Mouse (Mus musculus) right cerebral cortex, adult 18-20 months (tissue): Measurements from ENCODE around the gene Pla2g6.

Experiments
- DNase-seq: peaks from one replicate; pipeline ENCODE4 v3.0.0; 2022; ENCODE audit warnings: mixed read lengths

Gene Pla2g6

GRCm38 (mm10) chr15:79328058-79328938 is at the start of gene Pla2g6:
Gene Pla2g6 (minus strand): TSS chr15:79328390.
- DNase-seq = peak; percentile 99

GRCm38 (mm10) chr15:79377681-79378080 is 49.5 kb upstream of the Pla2g6 start:
- peak; percentile 55 for DNase-seq

DNA sequence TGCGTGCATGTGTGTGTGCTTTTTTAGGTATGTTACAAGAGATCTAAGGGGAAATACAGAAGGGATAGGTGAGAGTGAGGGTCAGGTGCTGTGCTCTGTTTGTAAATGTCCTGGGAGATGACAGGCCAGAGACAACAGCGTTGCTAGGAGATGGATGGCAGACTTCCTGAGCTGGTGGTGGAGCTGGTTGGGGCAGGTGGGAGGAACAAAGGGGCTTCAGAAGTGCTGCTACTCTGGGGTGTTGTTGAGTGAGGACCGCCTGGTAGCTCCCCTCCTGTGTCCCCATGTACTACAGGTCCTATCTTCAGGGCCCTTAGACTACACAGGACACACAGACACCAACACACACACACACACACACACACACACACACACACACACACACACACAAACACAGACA is 46.6 kb upstream of the Pla2g6 start:
- no peak for DNase-seq

DNA sequence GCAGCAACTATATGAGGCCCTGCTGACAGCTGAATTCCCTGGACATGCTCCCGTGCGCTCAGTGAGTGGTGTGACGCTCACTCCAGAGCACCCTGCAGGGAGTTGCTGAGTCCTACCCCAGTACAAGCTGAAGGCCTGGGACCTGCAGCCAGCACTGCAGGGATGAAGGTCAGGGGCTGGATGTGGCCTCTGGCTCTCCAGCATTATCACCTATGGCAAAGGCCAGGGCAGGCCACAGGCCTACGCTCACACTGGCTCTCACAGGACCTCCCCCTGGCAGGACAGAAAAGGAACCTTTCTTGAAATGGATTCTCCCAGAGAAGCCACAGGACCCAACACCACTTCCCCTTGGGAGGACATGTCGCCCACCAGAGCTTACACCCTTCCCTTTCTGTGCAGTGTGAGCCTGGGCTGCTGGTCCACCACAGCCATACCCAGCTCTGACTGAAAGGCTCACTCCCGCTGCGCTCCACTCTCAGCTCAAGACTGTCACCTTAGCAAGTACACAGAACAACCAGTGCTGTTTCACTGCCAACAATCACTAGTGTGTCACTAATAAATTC is 42.2 kb upstream of the Pla2g6 start:
- DNase-seq = no peak

DNA sequence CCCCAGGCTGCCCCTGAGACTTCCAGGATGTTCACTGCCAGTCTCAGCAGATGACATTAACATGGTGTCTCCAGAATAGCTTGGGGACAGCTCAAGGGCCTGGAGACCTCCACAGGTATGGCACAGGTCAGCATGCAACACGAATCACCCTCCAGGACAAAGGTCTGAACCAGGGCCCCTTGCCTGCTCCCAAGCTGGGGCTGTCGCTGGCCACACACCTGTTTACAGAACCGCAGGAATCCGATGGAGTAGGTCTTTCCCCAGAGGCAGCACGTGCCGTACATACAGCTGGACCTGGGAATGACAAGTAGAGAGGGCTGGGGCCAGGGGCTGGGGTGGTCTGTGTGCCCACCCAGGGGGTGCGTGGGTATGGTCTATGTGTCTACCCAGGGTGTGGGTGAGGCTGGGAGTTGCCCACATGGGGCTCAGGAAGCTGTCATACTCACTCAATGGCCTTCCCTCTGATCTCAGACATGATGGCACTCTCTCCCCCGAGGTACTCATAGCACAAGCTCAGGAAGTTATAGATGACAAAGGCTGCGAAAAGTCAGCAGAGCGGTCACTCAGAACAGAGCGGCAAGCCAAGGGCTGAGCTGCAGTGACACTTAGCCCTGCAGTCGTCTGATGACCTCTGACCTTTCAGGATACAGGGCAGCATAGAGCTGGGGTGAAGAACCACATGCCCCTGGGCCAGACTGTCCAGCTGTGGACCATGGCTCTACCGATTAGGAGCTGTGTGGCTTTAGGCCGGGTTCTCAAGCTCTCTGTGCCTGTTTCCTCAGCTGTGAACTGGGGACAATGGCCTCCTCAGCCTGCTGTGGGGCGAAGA is 41.5 kb upstream of the Pla2g6 start:
- no peak for DNase-seq

DNA sequence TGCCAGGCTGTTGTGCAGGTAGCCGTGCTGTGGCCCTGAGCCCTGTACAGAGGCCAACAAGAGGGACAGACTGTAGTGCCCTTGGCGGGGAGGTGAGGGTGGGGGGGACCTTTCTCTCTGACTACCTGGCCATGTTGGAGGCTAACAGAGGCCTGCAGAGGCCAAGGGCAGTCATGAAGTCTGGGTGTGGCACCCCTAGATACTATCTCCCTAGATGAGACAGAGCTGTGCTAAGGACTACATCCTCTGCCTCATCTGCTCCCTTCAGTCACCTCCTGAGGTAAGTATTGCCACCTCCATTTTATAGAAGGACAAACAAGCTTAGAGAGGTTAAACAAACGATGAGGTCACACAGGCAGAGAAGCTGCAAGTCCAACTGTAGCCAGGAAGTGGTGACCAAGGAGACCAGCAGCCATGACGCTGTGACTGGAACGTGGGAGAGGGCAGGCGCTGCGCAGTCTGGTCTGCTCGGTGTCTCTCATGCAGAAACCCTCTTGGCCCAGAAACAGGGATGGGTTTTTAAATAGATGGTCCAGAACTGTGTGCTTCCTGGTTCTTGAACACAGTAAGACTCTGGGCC is 40.8 kb upstream of the Pla2g6 start:
- no peak for DNase-seq

DNA sequence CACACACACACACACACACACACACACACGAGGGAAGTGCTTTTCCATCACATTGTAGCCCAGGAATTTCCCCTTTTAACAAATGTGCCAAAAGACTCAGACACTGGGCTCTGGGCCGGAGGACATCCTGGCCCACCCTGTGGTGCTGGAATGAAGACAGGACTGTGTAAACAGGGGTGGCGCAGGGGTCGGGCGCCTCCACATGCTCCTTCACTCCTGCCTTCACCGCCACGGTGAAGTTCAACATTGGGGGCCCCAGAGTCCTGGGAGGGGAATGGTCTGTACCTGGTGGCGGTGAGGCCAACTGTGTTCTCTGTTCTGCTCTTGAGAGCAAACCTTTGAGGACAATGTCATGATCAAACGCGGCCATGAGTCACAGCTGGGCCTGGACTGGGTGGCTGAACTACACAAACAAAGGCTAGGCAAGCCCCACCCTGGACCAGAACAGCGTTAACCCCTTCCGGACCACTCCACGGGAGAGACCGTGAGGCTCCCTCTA is 40.2 kb upstream of the Pla2g6 start:
- no peak for DNase-seq

- no peak for DNase-seq
These were observed 38.2 kb upstream of the Pla2g6 start for GRCm38 (mm10) chr15:79366402-79366801.

GRCm38 (mm10) chr15:79365068-79365467 is 36.9 kb upstream of the Pla2g6 start:
- DNase-seq = no peak

- DNase-seq = no peak
These were observed 35.9 kb upstream of the Pla2g6 start for GRCm38 (mm10) chr15:79364120-79364519.

DNA sequence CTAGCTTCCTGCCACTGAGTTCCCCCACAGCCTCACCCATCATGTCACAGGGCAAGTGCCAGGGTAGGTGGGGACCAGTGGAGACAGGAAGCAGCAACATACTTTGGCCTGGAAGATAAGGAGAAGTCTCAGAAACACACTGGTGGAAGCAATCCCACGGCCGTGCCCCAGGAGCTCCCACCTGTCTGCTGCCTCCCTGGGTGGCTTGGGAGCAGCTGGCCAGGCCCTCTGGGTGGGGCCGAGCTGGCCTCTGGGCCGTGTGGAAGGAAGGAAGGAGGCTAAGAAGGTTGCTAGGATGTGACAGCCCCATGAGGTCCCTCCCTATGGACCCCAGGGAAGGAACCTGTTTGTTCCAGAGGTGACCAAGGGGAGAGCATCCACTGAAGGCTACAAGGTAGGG is 32.8 kb upstream of the Pla2g6 start:
- no peak for DNase-seq

DNA sequence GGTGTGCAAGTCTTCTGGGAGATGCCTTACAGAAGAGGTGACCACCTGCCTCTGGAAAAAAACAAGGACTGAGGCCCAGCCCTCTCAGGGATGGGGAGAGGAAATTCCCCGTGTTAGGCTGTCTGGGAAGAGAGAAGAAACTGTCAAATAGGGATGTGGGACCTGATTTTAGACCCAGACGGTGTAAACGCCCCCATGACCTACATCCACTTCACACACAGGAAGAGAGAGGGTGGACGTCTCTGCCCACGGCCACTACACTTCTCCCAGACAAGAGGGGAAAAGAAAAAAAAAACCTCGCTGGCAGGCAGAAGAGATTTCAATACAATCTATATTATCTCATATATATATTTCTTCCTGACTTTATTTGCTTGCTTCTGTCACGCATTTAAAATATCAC is 32.2 kb upstream of the Pla2g6 start:
- peak; percentile 50 for DNase-seq

GRCm38 (mm10) chr15:79359954-79360353 is 31.8 kb upstream of the Pla2g6 start:
- DNase-seq = no peak

GRCm38 (mm10) chr15:79357974-79358690 is 29.9 kb upstream of the Pla2g6 start:
- DNase-seq = no peak

GRCm38 (mm10) chr15:79357036-79357911 is 29.1 kb upstream of the Pla2g6 start:
- DNase-seq = peak; percentile 67

GRCm38 (mm10) chr15:79356481-79356880 is 28.3 kb upstream of the Pla2g6 start:
- no peak for DNase-seq

- no peak for DNase-seq
These were observed 26.4 kb upstream of the Pla2g6 start for GRCm38 (mm10) chr15:79354619-79355018.

GRCm38 (mm10) chr15:79353690-79354305 is 25.6 kb upstream of the Pla2g6 start:
- no peak for DNase-seq

DNA sequence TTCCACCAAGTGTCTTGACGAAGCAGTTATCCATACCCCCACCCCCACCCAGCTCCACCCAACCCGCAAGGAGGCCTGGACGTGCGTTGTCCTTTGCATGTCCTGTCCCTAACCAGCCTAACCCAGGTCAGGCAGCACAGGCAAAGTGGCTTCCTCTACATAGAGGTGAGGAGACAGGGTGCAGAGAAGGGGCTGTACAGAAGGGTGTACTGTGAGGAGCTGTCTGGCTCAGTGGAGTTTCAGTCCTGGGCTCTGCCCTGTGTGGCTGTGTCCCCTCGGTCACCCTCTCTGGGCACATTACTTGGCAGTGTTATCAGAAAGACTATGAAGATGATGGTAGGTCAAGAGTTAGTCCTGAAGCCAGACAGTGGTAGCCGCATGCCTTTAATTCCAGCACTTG is 24.3 kb upstream of the Pla2g6 start:
- no peak for DNase-seq

GRCm38 (mm10) chr15:79351331-79351767 is 23.2 kb upstream of the Pla2g6 start:
- no peak for DNase-seq

DNA sequence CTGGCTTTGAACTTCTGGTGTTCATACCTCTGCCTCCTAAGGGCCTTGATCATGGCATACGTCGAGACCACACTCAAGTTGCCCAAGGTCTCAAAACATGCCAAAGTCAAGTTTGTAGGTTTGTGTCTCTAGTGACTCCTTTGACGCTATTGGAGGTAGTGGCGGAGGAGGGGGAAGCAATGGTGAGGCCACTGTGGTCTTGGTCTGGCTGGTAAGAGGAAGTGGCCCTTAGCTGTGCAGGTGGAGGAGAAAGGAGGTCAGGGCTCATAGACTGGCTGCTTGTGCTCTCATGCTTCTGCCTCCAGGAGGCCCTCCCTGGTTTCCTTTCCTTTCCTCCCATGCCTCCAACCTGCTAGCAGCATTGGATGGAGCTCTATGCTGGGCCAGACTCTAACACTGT is 22.7 kb upstream of the Pla2g6 start:
- no peak for DNase-seq
